Mouse (Mus musculus) embryonic facial prominence, embryonic 11.5 days (tissue): Measurements from ENCODE around the gene Slc6a5. TPM values are rescaled to one million over a fixed set of nuclear protein-coding genes. Genes with fewer than 3 reads are reported as not detected.

Source experiments
- polyA plus RNA-seq: library from polyadenylated mRNA; unstranded; fragments of >200 nt; fragmentation: Nextera tagmentation; extraction: Ambion mirVana; gene quantifications from 2 replicates; pipeline ENCODE4 v1.2.1, GENCODE M21; 2014

Gene Slc6a5
- polyA plus RNA-seq, 1 experiment from 2014 or later, result 0.06 TPM

Other genes starting within 250 kb of the Slc6a5 start
- gene Htatip2, start 151.0 kb upstream of the Slc6a5 start, polyA plus RNA-seq, result 4.4 and 5.6 TPM in 2 replicates
- 63.1 and 63.8 TPM in 2 replicates for gene Prmt3, start 131.8 kb upstream of the Slc6a5 start, polyA plus RNA-seq
- 1.5 and 1.8 TPM in 2 replicates for gene Nell1, start 64.7 kb downstream of the Slc6a5 start, polyA plus RNA-seq